Mouse (Mus musculus) testis, adult 2 months (tissue): ENCODE results near the gene Kcnk13.

ENCODE experiments used
- CTCF ChIP-seq: fragments of 200-500 bp; IDR thresholded peaks from 2 replicates; pipeline ENCODE4 v1.5.1; 2012; ENCODE audit warnings: low read depth, mild to moderate bottlenecking, inconsistent platforms, low read length, moderate library complexity; ENCODE audit not compliant: control insufficient read depth, insufficient read depth, insufficient replicate concordance
- POLR2A ChIP-seq: fragments of 200-500 bp; IDR thresholded peaks from 2 replicates; pipeline ENCODE4 v1.6.1; 2012; ENCODE audit warnings: low read depth, mild to moderate bottlenecking, inconsistent platforms, low read length, moderate library complexity; ENCODE audit not compliant: control insufficient read depth

GRCm38 (mm10) chr12:100101651-100102050, 137.4 kb downstream of the Kcnk13 start:
- TF ChIP-seq POLR2A (no peak), CTCF (no peak)
